Mouse (Mus musculus) regulatory T cell (primary cell): ENCODE results near the gene Tnfsf8.

Experiments
- in situ Hi-C: fragments of 300-600 bp; cut with MboI, MseI; formaldehyde crosslinking; loops from one replicate; pipeline ENCODE4 v1.15.1; 2025; ENCODE audit warnings: high pct_unique_total_duplicates

Gene Tnfsf8

GRCm38 (mm10) chr4:63843924-63844323, 17.2 kb downstream of the Tnfsf8 start:
- in situ Hi-C loops, result no loop called here

GRCm38 (mm10) chr4:63842278-63842677, 18.9 kb downstream of the Tnfsf8 start:
- in situ Hi-C loops, result no loop called here

DNA sequence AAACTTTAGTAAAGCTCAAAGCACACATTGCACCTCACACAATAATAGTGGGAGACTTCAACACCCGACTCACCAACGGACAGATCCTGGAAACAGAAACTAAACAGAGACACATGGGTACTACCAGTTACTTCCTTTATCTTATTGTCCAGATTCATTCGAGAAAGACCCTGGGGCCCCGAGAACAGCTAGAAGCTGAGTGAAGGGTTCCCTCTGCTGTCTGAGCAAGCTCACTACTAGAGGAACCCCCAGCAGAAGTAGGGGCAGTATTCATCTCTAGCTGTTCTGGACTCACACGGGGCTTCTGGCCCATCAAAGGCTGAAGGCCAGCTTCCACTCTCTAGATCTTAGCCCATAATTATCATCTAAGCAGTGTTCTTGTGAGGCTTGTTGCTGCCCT, 20.7 kb downstream of the Tnfsf8 start:
- in situ Hi-C loops, result no loop called here

DNA sequence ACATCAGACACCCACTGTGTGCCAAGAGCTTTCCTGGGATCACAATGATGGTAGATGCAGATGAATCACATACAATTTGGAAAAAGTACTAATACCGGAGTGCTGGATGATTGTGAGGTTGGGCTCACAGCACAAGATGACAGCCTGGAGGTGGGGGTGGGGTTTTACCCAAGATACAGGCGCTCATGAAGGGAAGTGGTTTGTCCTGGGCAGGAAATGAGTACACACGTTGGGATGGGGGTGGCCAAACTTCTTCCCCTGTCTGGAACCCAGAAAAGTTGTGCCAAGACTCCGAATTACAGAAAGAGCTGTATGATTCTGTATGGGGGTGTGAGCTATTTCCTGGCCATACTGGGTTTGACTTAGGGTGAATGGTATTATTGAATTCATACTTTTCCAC, 38.0 kb downstream of the Tnfsf8 start:
- in situ Hi-C loops, result loop anchor here (25.0 kb wide), 1 partner anchor 664 kb away; no protein-coding TSS in a partner anchor

DNA sequence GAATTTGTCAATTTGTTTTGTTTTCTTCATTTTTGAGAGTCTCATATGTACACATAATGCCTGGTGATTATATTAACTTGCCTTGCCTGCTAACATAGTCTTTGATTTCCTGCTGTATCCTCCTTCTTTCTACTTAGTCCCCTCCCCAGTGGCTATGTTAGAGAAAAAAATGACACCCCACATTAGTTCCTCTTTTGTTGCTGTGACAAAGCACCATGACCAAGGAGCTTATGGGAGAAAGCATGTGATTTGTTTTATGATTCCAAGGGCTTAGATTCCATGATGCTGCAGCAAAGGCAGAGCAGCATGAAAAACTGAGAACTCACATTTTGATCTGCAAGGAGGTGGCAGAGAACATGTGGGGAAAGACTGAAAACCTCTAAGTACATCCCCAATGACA, 43.6 kb downstream of the Tnfsf8 start:
- in situ Hi-C loops, result loop anchor here (25.0 kb wide), 1 partner anchor 670 kb away; no protein-coding TSS in a partner anchor

DNA sequence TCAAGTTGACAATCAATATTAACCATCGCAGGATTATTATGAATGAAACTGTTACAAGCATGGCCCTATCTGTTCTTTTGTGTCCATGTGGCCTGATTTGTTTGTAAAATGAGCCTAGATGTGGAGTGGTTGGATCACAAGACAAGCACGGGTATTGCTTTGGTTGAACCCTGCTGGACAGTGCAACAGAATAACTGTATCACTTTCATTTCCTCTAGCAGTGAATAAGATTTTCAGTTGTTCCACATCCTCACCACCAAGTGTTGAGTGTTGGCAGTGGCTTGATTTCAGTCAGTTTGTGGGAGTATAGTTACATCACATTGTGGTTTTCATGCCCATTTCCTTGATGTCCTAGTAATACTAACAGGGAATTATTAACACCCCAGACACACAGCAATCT, 45.5 kb downstream of the Tnfsf8 start:
- in situ Hi-C loops, result loop anchor here (25.0 kb wide), 1 partner anchor 672 kb away; no protein-coding TSS in a partner anchor

- in situ Hi-C loops, result loop anchor here (10.0 kb wide), 1 partner anchor 1677 kb away; no protein-coding TSS in a partner anchor
These were observed 63.1 kb downstream of the Tnfsf8 start for GRCm38 (mm10) chr4:63798083-63798482.

DNA sequence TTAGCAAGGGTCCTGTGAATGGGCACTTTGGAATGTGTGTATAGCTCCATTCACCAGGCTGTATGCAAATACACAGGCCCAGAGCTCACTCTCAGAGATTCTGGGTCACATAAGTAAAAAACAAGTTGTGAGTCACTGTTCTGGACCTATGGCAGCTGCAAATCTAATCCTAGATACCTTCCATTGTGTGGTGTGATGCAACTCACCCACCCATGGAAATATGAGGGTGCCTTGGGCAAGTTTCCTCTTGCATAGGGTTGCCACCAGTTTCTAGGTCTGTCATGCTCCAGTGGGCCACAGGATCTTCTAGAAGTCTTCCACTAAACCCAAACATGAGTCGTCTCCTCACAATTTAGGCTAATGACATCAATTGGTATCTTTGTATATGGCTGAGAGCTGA, 64.6 kb downstream of the Tnfsf8 start:
- in situ Hi-C loops, result loop anchor here (10.0 kb wide), 1 partner anchor 1678 kb away; no protein-coding TSS in a partner anchor

GRCm38 (mm10) chr4:63792328-63792727, 68.8 kb downstream of the Tnfsf8 start:
- in situ Hi-C loops, result loop anchor here (10.0 kb wide), 1 partner anchor 1682 kb away; no protein-coding TSS in a partner anchor

GRCm38 (mm10) chr4:63785466-63785865, 75.7 kb downstream of the Tnfsf8 start:
- in situ Hi-C loops, result loop anchor here (10.0 kb wide), 1 partner anchor 1449 kb away; no protein-coding TSS in a partner anchor

DNA sequence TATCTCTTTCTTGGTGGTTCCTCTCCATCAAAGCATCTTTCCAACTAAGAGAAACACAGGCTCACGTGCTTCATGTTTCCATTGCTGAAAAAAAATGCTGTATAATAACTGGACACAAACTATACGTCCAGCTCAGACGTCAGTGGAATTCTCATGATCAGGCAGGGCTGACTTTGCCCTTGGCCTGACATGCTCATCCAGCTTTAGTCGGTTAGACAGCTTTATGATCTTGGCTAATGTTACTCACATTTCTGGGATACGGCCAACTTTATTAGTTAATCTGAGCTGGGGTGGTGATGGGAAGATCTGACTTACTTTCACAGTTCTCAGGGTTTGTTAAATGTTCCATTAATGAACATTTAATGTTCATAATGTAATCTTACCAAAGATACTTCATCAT, 77.3 kb downstream of the Tnfsf8 start:
- in situ Hi-C loops, result loop anchor here (10.0 kb wide), 1 partner anchor 1451 kb away; no protein-coding TSS in a partner anchor

DNA sequence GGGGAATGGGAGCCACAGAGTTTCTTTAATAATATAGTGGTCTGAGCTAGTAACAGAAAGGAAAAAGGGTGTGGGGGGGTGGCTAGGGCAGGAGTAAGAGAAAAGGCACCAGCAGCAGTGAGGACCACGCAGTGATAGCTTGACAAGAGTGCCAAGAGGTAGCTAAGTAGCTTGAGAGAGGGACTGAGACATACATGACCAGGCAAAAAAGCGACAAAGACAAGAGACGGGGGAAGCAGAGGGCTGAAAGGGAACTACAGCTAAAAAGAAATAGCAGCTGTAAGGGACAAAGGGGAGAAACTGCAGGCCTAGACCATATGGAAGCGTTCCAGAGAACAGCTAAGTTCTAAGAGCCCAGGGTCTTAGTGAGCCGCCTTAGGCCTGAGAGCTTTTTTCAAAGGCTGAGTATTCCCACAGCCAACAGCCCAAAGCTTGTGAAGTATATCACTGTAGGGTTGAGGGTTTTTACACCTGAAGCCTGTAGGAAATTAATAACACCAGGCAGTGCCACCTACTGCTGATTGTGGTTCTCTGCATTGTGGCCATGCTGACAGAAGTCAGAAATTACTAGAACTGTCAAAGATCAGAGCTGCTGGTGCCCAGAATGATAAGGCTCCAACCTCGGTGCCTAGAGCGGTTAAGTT, 78.1 kb downstream of the Tnfsf8 start:
- in situ Hi-C loops, result loop anchor here (10.0 kb wide), 1 partner anchor 1452 kb away; no protein-coding TSS in a partner anchor
